Mouse (Mus musculus): ENCODE data around the gene Lect2. TPM values are rescaled to one million over a fixed set of nuclear protein-coding genes. Genes with fewer than 3 reads are reported as not detected.

Lect2 gene
- total RNA-seq, 2 experiments from 2014 or later: not detected

- ATAC-seq (replicated peaks; ENCODE audit: poor library complexity): no peak
These were observed 38.5 kb downstream of the Lect2 start for GRCm38 (mm10) chr13:56509796-56510195.

- ATAC-seq (replicated peaks; ENCODE audit: poor library complexity): 0 out of 2 replicates have a peak, but pooled peaks have one; percentile 17
These were observed 41.3 kb downstream of the Lect2 start for GRCm38 (mm10) chr13:56506871-56507496.

- peak; percentile 50; the same call in 1 of the 2 replicates for ATAC-seq (replicated peaks; ENCODE audit: poor library complexity)
These were observed 46.4 kb downstream of the Lect2 start for GRCm38 (mm10) chr13:56501866-56502420.

GRCm38 (mm10) chr13:56500636-56501035, 47.7 kb downstream of the Lect2 start:
- no peak for ATAC-seq (replicated peaks; ENCODE audit: poor library complexity)

GRCm38 (mm10) chr13:56500132-56500531, 48.2 kb downstream of the Lect2 start:
- ATAC-seq (replicated peaks; ENCODE audit: poor library complexity): no peak

GRCm38 (mm10) chr13:56494440-56494839, 53.9 kb downstream of the Lect2 start:
- no peak for ATAC-seq (replicated peaks; ENCODE audit: poor library complexity)

Other genes starting within 250 kb of the Lect2 start
- not detected in 2 replicates for gene Gm3045, start 121.9 kb downstream of the Lect2 start, total RNA-seq (2015)
- gene Gm3045, start 121.9 kb downstream of the Lect2 start, total RNA-seq (2017): not detected in 2 replicates
- gene Slc25a48, start 110.1 kb downstream of the Lect2 start, total RNA-seq (2015): 0.05 TPM in 1 of 2 replicates, not detected in the other
- gene Slc25a48, start 110.1 kb downstream of the Lect2 start, total RNA-seq (2017): not detected in 2 replicates
- not detected in 2 replicates for gene Il9, start 66.3 kb downstream of the Lect2 start, total RNA-seq (2015)
- not detected in 2 replicates for gene Il9, start 66.3 kb downstream of the Lect2 start, total RNA-seq (2017)
- 0.67 and 0.95 TPM in 2 replicates for gene Fbxl21, start 26.0 kb downstream of the Lect2 start, total RNA-seq (2015)
- gene Fbxl21, start 26.0 kb downstream of the Lect2 start, total RNA-seq (2017): not detected in 2 replicates
- 8.4 and 10.1 TPM in 2 replicates for gene Tgfbi, start 61.0 kb upstream of the Lect2 start, total RNA-seq (2015)
- gene Tgfbi, start 61.0 kb upstream of the Lect2 start, total RNA-seq (2017): 15.4 and 15.7 TPM in 2 replicates
- gene Smad5, start 154.5 kb upstream of the Lect2 start, total RNA-seq (2015): 58.7 and 72.0 TPM in 2 replicates
- gene Smad5, start 154.5 kb upstream of the Lect2 start, total RNA-seq (2017): 22.6 and 32.3 TPM in 2 replicates
- gene Gm45623, start 205.3 kb upstream of the Lect2 start, total RNA-seq (2015): not detected in 2 replicates
- not detected in 2 replicates for gene Gm45623, start 205.3 kb upstream of the Lect2 start, total RNA-seq (2017)